Mouse (Mus musculus) cerebellum, adult 2 months (tissue): Measurements from ENCODE around the gene Jak3.

Source experiments
- CTCF ChIP-seq: fragments of 200-500 bp; IDR thresholded peaks from 2 replicates; pipeline ENCODE4 v1.5.1; 2011; ENCODE audit warnings: low read depth, mild to moderate bottlenecking, control low read depth, low read length, moderate library complexity, borderline replicate concordance; ENCODE audit not compliant: insufficient read depth
- POLR2A ChIP-seq: fragments of 200-500 bp; IDR thresholded peaks from 2 replicates; pipeline ENCODE4 v1.6.1; 2011; ENCODE audit warnings: low read length, control low read depth, borderline replicate concordance; ENCODE audit not compliant: insufficient read depth

- no peak for TF ChIP-seq POLR2A
- no peak for TF ChIP-seq CTCF
These were observed 6.7 kb downstream of the Jak3 start for GRCm38 (mm10) chr8:71682832-71683231.
